Mouse (Mus musculus) frontal cortex, adult 2 months (tissue): Measurements from ENCODE around the gene H13. TPM values are rescaled to one million over a fixed set of nuclear protein-coding genes. Genes with fewer than 3 reads are reported as not detected.

Experiments
- DNase-seq, 2 experiments: peaks; one replicate each; pipeline ENCODE4 v3.0.0; 2022; ENCODE audit warnings: low spot score in 1 of 2; ENCODE audit errors: extremely low spot score in 1 of 2
- polyA plus RNA-seq: library from polyadenylated mRNA; depleted of rRNA; stranded (reverse); fragments of >200 nt; gene quantifications from 2 replicates; pipeline ENCODE4 v1.2.3, GENCODE M21; 2012; rRNA removed

Gene H13
- 82.4 and 82.7 TPM in 2 replicates for polyA plus RNA-seq

- DNase-seq: peak; percentile 84 to 94
These were observed at the start of gene H13 for GRCm38 (mm10) chr2:152669256-152669638. Gene H13 (plus strand): TSS chr2:152669461.

DNA sequence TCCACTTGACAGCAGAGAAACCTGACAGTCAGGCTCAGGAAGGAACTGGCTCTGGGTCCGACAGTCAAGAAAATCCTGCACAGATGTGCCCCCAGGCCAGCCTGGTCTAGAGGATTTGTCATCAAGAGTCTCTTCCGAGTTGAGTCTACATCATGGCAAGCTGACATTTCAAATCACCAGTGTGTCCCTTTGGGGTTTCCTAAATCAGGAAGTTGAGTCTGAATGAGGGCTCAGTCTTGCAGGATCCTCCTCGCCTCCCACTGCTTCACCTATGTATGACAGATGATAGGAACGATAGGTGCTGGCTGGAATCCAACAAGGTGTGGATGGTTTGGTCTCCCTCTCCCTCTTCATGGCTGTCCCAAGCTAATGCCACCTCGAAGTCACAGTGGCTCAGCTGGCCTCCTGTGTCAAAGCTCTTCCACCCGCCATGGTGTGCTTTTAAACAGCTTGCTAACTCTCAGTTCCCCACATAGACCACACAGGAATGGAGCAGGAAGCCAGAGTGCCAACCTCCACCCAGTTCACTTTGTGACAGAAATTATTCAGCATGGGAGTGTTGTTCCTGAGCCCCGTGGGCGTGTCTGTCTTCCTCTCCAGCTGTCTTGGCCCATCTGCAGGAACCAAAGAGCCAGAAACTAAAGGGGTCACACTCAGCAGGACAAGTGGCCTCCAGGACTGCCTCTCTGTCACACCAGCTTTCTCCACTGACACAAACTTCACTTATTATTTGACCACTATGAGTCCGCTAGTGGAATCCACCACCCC lies 48.7 kb upstream of the H13 start:
- peak in 1 of 2 experiments; percentile 50 for DNase-seq

DNA sequence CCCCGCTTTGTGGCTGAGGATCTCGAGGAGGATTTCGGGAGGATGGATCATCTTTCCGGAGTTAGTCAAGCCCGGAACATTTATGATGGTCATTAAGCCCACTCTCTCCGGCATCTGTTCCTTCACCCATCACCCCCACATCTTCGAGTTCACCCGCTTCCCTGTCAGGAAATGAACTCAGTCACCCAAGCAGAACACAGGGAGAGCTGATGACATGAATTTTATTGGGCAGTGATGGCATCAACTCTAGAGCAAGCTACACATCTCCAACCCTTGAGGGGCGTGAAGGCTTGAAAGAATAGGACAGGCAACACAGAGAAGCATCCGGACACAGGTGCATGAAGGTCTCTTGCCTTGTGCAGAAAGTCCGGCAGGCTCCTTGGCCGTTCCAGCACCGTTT lies 47.1 kb upstream of the H13 start:
- DNase-seq: no peak

DNA sequence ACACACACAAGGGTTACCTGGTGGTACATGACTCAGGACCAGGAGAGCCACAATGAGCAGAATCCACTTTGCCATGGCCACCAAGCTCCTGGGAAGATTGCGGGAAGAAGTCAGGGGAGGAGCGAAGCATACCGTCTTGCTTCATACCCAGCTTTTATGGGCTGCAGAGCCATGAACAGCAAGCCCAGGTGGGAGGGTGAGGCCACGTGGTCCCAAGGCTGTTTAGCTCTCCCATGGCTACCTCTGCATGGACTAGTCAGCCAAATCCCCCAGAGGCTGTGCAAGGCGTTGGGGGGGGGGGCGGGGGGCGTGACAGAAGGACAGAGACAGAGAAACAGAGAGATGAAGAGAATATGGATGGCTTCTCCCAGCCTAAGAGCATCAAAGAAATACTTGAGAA lies 46.3 kb upstream of the H13 start, which contains the start of gene Defb25:
Defb25 (minus strand) TSS at position 101 of the 400 bp plus-strand sequence.
- no peak for DNase-seq

DNA sequence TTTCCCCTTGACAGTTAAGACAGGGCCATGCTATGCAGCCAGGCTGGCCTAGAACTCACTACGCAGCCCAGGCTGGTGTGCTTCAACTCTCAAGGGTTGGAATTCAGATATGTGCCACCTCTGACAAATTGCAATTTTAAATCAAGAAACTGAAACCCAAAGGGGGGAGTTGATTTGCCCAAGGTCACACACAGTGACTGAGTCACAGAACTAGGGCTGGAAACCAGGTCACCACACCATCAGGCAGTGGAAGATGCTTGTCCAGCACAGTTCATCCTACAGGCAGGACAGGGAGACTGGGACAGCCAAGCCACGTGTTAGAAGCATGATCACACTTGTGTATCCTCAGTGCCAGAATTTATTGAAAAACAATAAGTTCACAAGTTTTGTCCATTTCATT lies 44.7 kb upstream of the H13 start:
- DNase-seq: no peak

- no peak for DNase-seq
These were observed 44.0 kb upstream of the H13 start for GRCm38 (mm10) chr2:152625256-152625655.

DNA sequence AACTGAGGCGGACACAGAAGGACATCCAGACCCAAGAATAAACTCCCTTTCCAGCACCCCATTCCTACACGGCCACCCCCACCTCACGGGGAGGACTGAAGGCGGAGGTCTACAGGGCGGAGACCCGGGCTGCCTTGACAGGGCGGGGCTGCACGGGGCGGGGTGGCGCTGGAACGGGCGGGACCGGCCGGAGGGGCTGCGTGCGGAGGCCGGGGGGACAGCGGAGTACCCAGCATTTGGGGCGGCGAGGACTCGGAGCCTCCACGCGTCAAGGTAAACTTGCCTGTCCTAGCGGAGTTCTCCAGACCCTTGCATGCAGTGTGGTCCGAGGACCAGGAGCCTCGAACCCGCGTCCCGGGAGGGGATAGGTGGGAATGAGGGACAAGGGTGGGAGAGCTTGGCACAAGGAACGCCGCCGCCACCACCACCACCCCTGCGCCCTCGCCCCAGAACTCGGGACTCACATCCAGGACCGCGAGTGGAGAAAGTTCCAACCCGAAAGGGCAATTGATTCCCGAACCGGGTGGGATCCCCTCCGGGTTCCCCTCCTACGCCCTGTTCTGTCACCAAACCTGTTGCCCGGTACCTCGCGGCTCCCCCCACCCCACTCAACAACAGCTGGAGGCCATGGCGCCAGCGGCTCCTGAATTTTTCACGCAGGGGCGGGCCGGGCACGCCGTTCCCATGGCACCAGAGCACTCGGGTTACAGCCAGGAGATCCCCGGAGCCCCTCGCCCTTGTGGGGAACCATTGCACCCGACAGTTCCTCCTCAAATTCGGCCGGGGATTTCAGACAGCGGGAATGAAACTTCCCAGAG lies 42.3 kb upstream of the H13 start, which contains the start of gene Rem1:
Rem1 (plus strand) TSS at position 178 of the 818 bp plus-strand sequence.
- no peak for DNase-seq

DNA sequence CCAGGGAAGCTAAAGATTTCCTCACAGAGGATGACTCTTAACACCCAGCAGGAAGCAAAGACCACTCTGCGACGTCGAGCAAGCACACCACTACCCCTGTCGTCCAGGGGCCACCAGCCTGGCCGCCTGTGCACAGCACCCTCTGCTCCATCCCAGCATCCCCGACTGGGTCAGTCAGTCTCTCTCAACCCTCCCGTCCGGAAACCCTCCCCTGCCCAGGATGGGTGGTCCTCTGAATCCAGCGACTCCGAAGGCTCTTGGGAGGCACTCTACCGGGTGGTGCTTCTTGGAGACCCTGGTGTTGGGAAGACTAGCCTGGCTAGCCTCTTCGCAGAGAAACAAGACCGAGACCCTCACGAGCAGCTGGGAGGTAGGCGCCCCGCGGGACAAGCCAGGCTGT lies 41.2 kb upstream of the H13 start:
- no peak for DNase-seq

GRCm38 (mm10) chr2:152629239-152629638 lies 40.0 kb upstream of the H13 start:
- no peak for DNase-seq

GRCm38 (mm10) chr2:152629904-152630303 lies 39.4 kb upstream of the H13 start:
- DNase-seq: no peak

DNA sequence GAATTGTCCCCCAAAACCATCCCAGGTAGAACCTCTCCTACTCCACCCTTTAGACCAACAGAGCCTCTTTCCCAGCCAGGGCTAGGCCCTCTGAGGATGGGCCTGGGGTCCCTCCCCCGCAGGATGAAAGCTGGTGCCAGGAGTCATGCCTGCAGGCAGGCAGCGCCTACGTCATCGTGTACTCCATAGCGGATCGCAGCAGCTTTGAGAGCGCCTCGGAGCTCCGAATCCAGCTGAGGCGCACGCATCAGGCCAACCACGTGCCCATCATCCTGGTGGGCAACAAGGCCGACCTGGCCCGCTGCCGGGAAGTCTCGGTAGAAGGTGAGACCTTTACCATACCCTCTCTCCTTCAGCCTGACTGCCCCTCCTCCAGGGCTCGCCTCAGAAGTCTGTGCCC lies 35.9 kb upstream of the H13 start:
- DNase-seq: no peak

GRCm38 (mm10) chr2:152634311-152634710 lies 35.0 kb upstream of the H13 start:
- DNase-seq: no peak

- DNase-seq: no peak
These were observed 32.8 kb upstream of the H13 start for GRCm38 (mm10) chr2:152636246-152637005.

DNA sequence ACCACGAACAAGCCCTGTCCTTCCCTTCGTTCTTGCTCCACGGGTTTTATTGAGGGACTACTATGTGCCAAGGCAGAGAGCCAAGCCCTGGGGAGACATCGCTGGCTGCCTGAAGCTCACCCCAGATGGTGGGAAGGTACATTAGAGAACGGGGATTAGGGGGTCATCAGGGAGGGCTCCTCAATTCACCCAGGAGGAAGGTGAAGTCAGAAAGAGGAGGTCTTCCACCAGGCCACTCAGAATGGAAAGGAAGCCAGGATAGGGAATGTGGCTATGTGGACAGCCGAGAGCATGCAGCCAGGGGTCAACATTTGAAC lies 32.3 kb upstream of the H13 start:
- no peak for DNase-seq

- DNase-seq: no peak
These were observed 31.9 kb upstream of the H13 start for GRCm38 (mm10) chr2:152637381-152637780.

GRCm38 (mm10) chr2:152638865-152639264 lies 30.4 kb upstream of the H13 start:
- DNase-seq: no peak

DNA sequence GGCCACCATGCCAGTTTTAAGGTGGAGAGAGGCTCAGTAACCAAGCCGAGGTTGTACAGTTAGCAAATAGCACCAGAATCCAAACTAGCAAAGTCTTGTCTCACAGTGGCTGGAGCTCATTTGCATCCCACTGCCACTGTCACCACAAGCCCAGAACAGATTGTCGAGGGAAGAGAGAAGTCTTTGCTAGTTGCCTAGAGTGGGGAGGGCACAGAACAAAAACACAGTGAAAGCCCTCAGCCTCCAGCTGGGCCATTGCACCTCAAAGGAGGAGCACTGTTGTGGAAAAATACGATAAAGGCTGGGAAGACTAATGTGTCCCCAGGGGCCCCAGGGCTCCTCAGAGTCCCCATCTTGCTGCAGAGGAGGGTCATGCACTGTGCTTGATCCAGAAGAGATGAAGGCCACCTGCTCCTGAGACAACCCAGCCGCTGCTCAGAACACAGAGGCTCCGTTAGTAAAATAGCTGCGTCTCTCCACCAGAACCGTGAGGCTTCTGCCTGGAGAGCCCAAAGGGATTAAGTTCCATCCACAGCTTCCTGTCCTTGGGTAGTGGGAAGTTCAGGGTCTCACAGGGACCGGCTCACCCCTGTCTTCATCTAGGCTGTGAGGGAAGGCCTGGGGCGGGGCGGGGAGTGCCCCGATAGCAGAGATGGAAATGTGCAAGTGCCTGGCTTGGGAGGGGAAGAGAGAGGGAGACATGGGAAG lies 29.7 kb upstream of the H13 start:
- DNase-seq: no peak

- no peak for DNase-seq
These were observed 16.2 kb upstream of the H13 start for GRCm38 (mm10) chr2:152652901-152653620.

- peak; percentile 85 to 87 for DNase-seq
These were observed 15.2 kb upstream of the H13 start for GRCm38 (mm10) chr2:152653874-152654715.
